Mouse (Mus musculus) ES-Bruce4 (cell line): ENCODE measurements around the gene Uggt2. TPM values are rescaled to one million over a fixed set of nuclear protein-coding genes. Genes with fewer than 3 reads are reported as not detected.

Source experiments
- H3K27ac ChIP-seq: 2 replicates; pipeline ENCODE4 v1.5.1; 2012; ENCODE audit warnings: low read length, inconsistent platforms; ENCODE audit not compliant: insufficient read depth
- H3K27me3 ChIP-seq: 2 replicates; pipeline ENCODE4 v1.6.1; 2012; ENCODE audit warnings: mild to moderate bottlenecking, low read length, inconsistent platforms; ENCODE audit not compliant: control insufficient read depth, poor library complexity, insufficient read depth, severe bottlenecking
- H3K36me3 ChIP-seq: 2 replicates; pipeline ENCODE4 v1.6.1; 2012; ENCODE audit warnings: inconsistent platforms, mild to moderate bottlenecking, low read length, moderate library complexity; ENCODE audit not compliant: control insufficient read depth, poor library complexity, insufficient read depth, severe bottlenecking
- H3K4me1 ChIP-seq: one replicate; pipeline ENCODE4 v1.8.1; 2011; ENCODE audit warnings: low read length; ENCODE audit not compliant: control insufficient read depth, insufficient read depth
- H3K4me3 ChIP-seq: 2 replicates; pipeline ENCODE4 v1.5.1; 2011; ENCODE audit warnings: low read depth, mild to moderate bottlenecking, low read length
- H3K9ac ChIP-seq: 2 replicates; pipeline ENCODE4 v1.6.1; 2012; ENCODE audit warnings: low read depth, mild to moderate bottlenecking, inconsistent platforms; ENCODE audit not compliant: poor library complexity, severe bottlenecking
- H3K9me3 ChIP-seq: replicated peaks from 2 replicates; pipeline ENCODE4 v1.6.1; 2012; ENCODE audit warnings: mild to moderate bottlenecking, low read length, inconsistent platforms; ENCODE audit not compliant: control insufficient read depth, poor library complexity, insufficient read depth, severe bottlenecking
- CTCF ChIP-seq: IDR thresholded peaks from one replicate; pipeline ENCODE4 v1.8.1; 2011; ENCODE audit warnings: low read depth, low read length
- EP300 ChIP-seq: IDR thresholded peaks from 2 replicates; pipeline ENCODE4 v1.6.1; 2011; ENCODE audit warnings: low read depth, low read length; ENCODE audit not compliant: insufficient read depth
- POLR2A ChIP-seq: IDR thresholded peaks from one replicate; pipeline ENCODE4 v1.8.1; 2011; ENCODE audit warnings: low read length; ENCODE audit not compliant: insufficient read depth
- polyA plus RNA-seq: library from polyadenylated mRNA; stranded (reverse); fragments of >200 nt; gene quantifications from 2 replicates; pipeline ENCODE4 v1.2.4, GENCODE M21; 2011; ENCODE audit warnings: low read depth; ENCODE audit not compliant: missing spikeins, insufficient read depth, insufficient read length

Uggt2 gene
- polyA plus RNA-seq, 1 experiment, result 47.4 TPM

DNA sequence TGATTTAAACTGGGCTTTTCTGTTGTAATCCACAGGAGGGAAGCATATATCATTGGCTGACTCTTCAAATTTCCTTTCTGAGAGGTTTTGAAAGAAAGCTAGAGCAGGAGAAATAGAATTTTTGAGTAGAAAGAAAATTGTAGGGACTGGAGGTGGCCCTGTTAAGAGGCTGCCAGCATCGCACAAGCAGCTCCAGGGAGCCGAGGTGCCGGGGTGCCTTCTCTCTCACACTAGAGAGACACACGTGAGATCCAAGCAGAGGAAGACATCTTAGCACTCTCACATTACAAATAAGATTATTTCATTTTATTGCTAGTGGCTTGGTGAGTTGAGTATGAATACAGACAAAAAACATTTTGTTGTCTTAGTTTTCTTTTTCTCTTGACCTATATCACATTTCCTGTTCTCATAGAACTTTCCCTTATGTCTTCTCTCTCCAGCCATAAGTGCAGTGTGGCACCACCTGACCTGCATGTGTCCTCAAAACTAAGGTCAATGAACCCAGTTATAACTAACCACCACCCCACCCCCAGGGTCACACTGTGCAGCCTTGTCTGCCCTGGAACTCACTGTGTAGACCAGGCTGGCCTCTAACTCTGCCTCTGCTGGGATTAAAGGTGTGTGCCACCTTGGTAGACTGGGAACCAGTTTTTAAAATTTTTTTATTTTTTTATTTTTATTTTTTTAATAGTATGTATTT is 158.3 kb downstream of the Uggt2 start:
- Histone ChIP-seq H3K4me3 (no peak overlapping the region), H3K27me3 (no peaks in the 10 kb centered on the region), H3K9me3 (no peaks in the 10 kb centered on the region), H3K36me3 (no peaks in the 10 kb centered on the region), H3K27ac (no peak overlapping the region), H3K9ac (no peak overlapping the region), H3K4me1 (no peaks in the 10 kb centered on the region)
- TF ChIP-seq POLR2A, result no peak
- no peak for TF ChIP-seq EP300
- TF ChIP-seq CTCF, result no peak

DNA sequence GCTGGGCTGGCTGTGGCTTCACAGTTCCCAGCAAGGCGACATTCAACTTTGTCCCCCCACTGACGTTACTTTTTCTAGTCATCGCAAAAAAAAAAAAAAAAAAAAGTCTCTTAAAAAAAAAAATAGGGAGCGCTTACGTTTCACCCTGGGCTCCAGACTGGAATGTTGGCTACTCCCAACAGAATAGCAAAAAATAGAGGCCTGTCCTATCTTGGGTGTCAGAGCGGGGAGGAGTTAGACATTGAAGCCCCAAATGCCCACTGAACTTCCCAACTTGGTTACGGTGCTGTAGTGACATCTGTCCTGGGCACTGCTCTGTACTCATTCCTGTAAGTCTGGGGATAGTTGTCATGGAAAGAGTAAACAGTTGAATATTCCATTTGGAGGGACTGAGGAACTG is 160.7 kb downstream of the Uggt2 start:
- Histone ChIP-seq H3K9me3 (no peaks in the 10 kb centered on the region), H3K4me3 (peak overlapping the region; percentile 70), H3K27ac (no peak overlapping the region), H3K36me3 (no peaks in the 10 kb centered on the region), H3K9ac (peak overlapping the region; percentile 96), H3K4me1 (peaks cover 5% of the 10 kb centered on the region), H3K27me3 (no peaks in the 10 kb centered on the region)
- TF ChIP-seq EP300 (no peak), CTCF (no peak), POLR2A (no peak)

DNA sequence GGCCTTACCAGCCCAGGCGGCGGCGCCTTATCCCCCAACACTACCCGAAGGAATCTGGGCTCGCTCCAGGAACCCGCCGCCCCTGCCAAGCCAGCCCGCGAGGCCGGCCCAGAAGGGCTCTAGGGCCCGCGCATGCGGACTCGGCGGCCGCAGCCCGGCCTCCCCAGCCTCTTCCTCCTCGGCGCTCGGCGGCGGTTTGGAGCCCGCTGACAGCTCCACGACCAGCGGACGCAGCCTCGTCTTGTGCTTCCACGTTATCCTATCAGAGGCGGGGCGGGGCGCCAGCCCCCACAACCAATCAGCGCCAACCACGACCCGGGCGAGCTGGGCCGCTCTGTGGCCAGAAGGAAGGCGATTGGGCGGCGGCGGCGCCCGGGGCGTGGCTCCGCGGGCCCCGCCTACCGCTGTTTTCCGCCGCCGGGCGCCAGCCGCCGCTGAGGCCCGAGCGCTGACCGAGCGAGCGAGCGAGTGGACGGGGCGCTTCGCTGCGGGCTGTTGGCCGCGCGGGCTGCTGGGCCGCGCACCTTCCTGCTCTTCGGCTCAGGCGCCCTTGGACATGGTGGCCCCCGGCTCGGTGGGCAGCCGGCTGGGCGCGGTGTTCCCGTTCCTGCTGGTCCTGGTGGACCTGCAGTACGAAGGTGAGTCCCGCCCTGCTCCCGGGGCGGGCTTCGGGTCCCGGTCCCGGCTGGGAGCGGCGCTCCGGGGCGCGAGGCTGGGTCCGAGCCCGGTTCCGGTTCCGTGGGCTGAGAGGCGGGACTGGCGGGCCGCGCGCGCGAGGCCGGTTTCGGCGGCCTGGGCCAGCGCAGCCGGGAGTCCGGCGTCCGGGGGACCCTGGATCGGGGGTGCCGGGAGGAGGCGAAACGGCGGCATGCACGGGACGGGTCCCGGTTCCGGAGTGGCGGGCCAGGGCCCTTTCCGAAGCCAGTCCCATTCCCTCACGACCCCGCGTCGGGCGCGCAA is 161.4 kb downstream of the Uggt2 start, which contains the start of gene Dnajc3:
TSS of gene Dnajc3 (plus strand) at position 444 of the 960 bp plus-strand sequence.
- 0 out of 2 replicates have a peak within 1 kb of the TSS, but pooled peaks have one; percentile 13 for H3K27ac ChIP-seq
- TF ChIP-seq POLR2A (peak; percentile 13), CTCF (no peak)
- H3K9me3 ChIP-seq, result no peaks in the 10 kb centered on the region
- H3K36me3 ChIP-seq, result no peaks in the 10 kb centered on the region
- peak within 1 kb of the TSS; percentile 96 for H3K9ac ChIP-seq
- H3K4me1 ChIP-seq, result peaks cover 7% of the 10 kb centered on the region
- H3K4me3 ChIP-seq, result peak within 1 kb of the TSS; percentile 70
- no peaks in the 10 kb centered on the region for H3K27me3 ChIP-seq

DNA sequence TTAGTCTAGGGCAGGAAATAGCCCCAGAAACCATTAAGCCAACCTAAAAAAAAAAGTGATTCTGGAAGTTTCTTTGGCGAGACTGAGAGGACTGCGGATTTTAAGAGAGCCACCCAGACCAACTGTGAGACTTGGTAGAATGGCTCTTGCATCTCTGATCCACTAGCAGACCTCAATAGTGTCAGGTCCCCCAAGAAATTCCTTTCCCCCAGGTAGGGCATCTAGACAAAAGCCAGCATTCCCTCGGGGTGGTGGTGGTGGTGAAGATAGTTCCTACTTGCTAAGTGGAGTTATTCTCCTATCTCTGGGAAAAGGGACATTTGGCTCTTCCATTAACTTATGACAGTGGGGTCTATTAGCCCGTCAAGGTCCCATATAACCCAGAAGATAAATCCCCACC is 162.3 kb downstream of the Uggt2 start:
- no peaks in the 10 kb centered on the region for H3K27me3 ChIP-seq
- peak overlapping the region; percentile 96 for H3K9ac ChIP-seq
- TF ChIP-seq CTCF, result no peak
- TF ChIP-seq POLR2A, result no peak
- TF ChIP-seq EP300, result no peak
- H3K27ac ChIP-seq, result 0 out of 2 replicates have a peak overlapping the region, but pooled peaks have one; percentile 13
- H3K9me3 ChIP-seq, result no peaks in the 10 kb centered on the region
- H3K4me1 ChIP-seq, result peaks cover 7% of the 10 kb centered on the region
- H3K36me3 ChIP-seq, result no peaks in the 10 kb centered on the region
- H3K4me3 ChIP-seq, result peak overlapping the region; percentile 66

GRCm38 (mm10) chr14:118936236-118936635 is 163.0 kb downstream of the Uggt2 start:
- Histone ChIP-seq H3K4me3 (no peak overlapping the region), H3K36me3 (no peaks in the 10 kb centered on the region)
- no peak for TF ChIP-seq EP300
- TF ChIP-seq POLR2A, result no peak
- no peak for TF ChIP-seq CTCF

More at GRCm38 (mm10) chr14:118936236-118936635, 163.0 kb downstream of the Uggt2 start:
- Histone ChIP-seq H3K4me1 (peaks cover 7% of the 10 kb centered on the region), H3K9ac (no peak overlapping the region), H3K27me3 (no peaks in the 10 kb centered on the region), H3K27ac (no peak overlapping the region), H3K9me3 (no peaks in the 10 kb centered on the region)

Other genes starting within 250 kb of the Uggt2 start
- gene Dzip1, start 174.0 kb downstream of the Uggt2 start, polyA plus RNA-seq, result 47.2 and 57.6 TPM in 2 replicates
- gene Dnajc3, start 161.5 kb downstream of the Uggt2 start, polyA plus RNA-seq, result 32.4 and 33.2 TPM in 2 replicates
- 1.2 TPM in 2 replicates for gene Hs6st3, start 38.9 kb upstream of the Uggt2 start, polyA plus RNA-seq